Mouse (Mus musculus) midbrain, embryonic 14.5 days (tissue): ENCODE measurements at regions not wholly inside any gene's neighbourhood (a gene's known extent, or its start where the extent isn't known, plus 50 kb on each side); places are given as distances from the start of the nearest gene placed in this dataset.
"Not testable (repeated sequence)": the region's sequence is repeated elsewhere in the genome, so short reads cannot be mapped to it uniquely, and the experiment has no call there.

Experiments
- ATAC-seq: fragments of 200-750 bp; cut with Nextera tagmentation; 2 replicates; pipeline ENCODE4 v1.8.0; 2017; ENCODE audit warnings: moderate number of reproducible peaks, moderate library complexity; ENCODE audit not compliant: low FRiP score, low TSS enrichment
- DNase-seq: peaks from one replicate; pipeline ENCODE4 v3.0.0-alpha.2; 2015
- H3K27ac ChIP-seq: fragments of 300-500 bp; sonication (generic); replicated peaks from 2 replicates; pipeline ENCODE4 v1.5.1; 2014; ENCODE audit warnings: mild to moderate bottlenecking, low read depth, low read length, moderate library complexity
- H3K27me3 ChIP-seq: fragments of 300-500 bp; sonication (generic); 2 replicates; pipeline ENCODE4 v1.6.1; 2014; ENCODE audit warnings: low read length, control low read depth, mixed read lengths; ENCODE audit not compliant: control insufficient read depth, insufficient read depth
- H3K36me3 ChIP-seq: fragments of 300-500 bp; sonication (generic); 2 replicates; pipeline ENCODE4 v1.6.1; 2014; ENCODE audit warnings: low read length, control low read depth; ENCODE audit not compliant: control insufficient read depth, insufficient read depth
- H3K4me1 ChIP-seq: fragments of 300-500 bp; sonication (generic); 2 replicates; pipeline ENCODE4 v1.6.1; 2014; ENCODE audit warnings: mild to moderate bottlenecking, antibody characterized with exemption, low read length, control low read depth; ENCODE audit not compliant: control insufficient read depth, insufficient read depth
- H3K4me2 ChIP-seq: fragments of 300-500 bp; sonication (generic); 2 replicates; pipeline ENCODE4 v1.6.1; 2014; ENCODE audit warnings: mild to moderate bottlenecking, low read length, moderate library complexity
- H3K4me3 ChIP-seq: fragments of 300-500 bp; sonication (generic); replicated peaks from 2 replicates; pipeline ENCODE4 v1.5.1; 2014; ENCODE audit warnings: low read depth, low read length
- H3K9ac ChIP-seq: fragments of 300-500 bp; sonication (generic); replicated peaks from 2 replicates; pipeline ENCODE4 v1.6.1; 2014; ENCODE audit warnings: mild to moderate bottlenecking, low read length, moderate library complexity
- H3K9me3 ChIP-seq: fragments of 300-500 bp; sonication (generic); 2 replicates; pipeline ENCODE4 v1.6.1; 2016; ENCODE audit warnings: low read length, control low read depth, mixed read lengths; ENCODE audit not compliant: control insufficient read depth
- WGBS: fragments of 180-500 bp; shearing (Covaris S2); extraction: QIAGEN DNeasy Blood & Tissue Kit; methylation state at CpG from one replicate; pipeline ENCODE4 v1.1.7; 2014; 5-methylcytosine and 5-hydroxymethylcytosine counted together

GRCm38 (mm10) chr11:13605152-13605697 is 993.9 kb upstream of the Pom121l12 start:
- peak; percentile 50; the same call in 1 of the 2 replicates for ATAC-seq
- H3K27ac ChIP-seq = no peak overlapping the region
- no peaks in the 10 kb centered on the region for H3K27me3 ChIP-seq
- H3K4me2 ChIP-seq = no peak overlapping the region
- 58% methylated on average over 3 of the region's 4 CpGs for whole genome bisulfite sequencing
- no peak overlapping the region for H3K4me3 ChIP-seq
- H3K4me1 ChIP-seq = no peaks in the 10 kb centered on the region
- H3K36me3 ChIP-seq = no peaks in the 10 kb centered on the region
- DNase-seq = peak; percentile 47
- H3K9ac ChIP-seq = no peak overlapping the region
- H3K9me3 ChIP-seq = no peaks in the 10 kb centered on the region

DNA sequence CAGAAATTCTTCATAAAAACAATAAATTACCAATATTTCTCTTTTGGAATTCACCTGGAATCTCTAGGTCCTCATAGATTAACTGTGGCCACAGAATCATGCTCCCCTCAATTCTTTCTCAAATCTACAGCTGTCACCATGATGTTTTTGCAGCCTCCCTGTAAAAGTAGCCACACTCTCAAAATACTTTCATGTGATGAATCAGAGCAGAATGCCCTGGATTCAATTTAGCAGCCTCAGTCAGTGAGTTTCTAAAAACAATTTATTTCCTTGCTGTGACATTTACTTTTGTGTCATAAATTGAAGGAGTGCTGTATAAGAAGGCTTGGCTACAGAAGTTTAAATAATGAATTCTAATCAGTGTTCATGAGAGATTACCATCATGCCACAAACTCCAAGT is 1014.4 kb upstream of the Pom121l12 start:
- Histone ChIP-seq H3K27ac (no peak overlapping the region), H3K9me3 (no peaks in the 10 kb centered on the region), H3K4me1 (no peaks in the 10 kb centered on the region), H3K9ac (no peak overlapping the region), H3K4me3 (no peak overlapping the region), H3K4me2 (no peak overlapping the region), H3K36me3 (no peaks in the 10 kb centered on the region), H3K27me3 (no peaks in the 10 kb centered on the region)
- ATAC-seq (no peak), DNase-seq (no peak)

DNA sequence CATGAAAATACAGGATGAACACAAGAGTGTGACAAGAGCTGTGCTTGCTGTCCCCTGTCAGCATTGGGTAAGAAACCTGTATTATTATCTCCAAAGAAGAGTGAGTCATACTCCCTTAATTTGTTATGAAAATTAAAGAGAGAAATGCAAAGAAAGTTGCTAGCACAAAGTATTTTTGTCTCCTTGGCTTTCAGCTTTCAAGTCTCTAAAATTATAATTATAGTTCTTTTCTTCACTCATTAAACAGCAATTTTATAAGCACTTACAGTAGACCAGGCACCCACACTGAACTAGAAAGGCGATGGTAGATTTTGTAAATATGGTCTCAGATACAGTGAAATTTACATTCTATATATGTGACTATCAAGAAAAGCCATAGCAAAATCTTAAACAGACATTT is 1043.8 kb upstream of the Pom121l12 start:
- WGBS = 87% methylated on average over 1 of the region's 1 CpGs
- Histone ChIP-seq H3K9ac (no peak overlapping the region), H3K9me3 (no peaks in the 10 kb centered on the region), H3K27me3 (no peaks in the 10 kb centered on the region), H3K36me3 (no peaks in the 10 kb centered on the region), H3K27ac (no peak overlapping the region), H3K4me2 (no peak overlapping the region), H3K4me1 (no peaks in the 10 kb centered on the region), H3K4me3 (no peak overlapping the region)
- DNase-seq (no peak), ATAC-seq (no peak)

- H3K27me3 ChIP-seq, H3K9ac ChIP-seq, DNase-seq, H3K27ac ChIP-seq, H3K4me1 ChIP-seq, H3K36me3 ChIP-seq, H3K4me2 ChIP-seq, H3K4me3 ChIP-seq, H3K9me3 ChIP-seq, ATAC-seq: not testable (repeated sequence)
- 65% methylated on average over 1 of the region's 1 CpGs for WGBS
These were observed 1054.9 kb upstream of the Cobl start for GRCm38 (mm10) chr11:13519618-13520017.

DNA sequence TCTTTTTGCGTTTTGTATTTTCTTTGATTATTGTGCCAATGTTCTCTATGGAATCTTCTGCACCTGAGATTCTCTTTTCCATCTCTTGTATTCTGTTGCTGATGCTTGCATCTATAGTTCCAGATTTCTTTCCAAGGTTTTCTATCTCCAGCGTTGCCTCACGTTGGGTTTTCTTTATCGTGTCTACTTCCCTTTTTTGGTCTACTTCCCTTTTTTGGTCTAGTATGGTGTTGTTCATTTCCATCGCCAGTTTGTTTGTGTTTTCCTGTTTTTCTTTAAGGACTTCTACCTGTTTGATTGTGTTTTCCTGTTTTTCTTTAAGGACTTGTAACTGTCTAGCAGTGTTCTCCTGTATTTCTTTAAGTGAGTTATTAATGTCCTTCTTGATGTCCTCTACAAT is 1046.2 kb upstream of the Cobl start:
- ATAC-seq, H3K9ac ChIP-seq, H3K9me3 ChIP-seq, H3K4me3 ChIP-seq, H3K27ac ChIP-seq, H3K36me3 ChIP-seq, H3K4me2 ChIP-seq, H3K27me3 ChIP-seq, H3K4me1 ChIP-seq, DNase-seq: not testable (repeated sequence)
- 94% methylated on average over 4 of the region's 5 CpGs for WGBS

DNA sequence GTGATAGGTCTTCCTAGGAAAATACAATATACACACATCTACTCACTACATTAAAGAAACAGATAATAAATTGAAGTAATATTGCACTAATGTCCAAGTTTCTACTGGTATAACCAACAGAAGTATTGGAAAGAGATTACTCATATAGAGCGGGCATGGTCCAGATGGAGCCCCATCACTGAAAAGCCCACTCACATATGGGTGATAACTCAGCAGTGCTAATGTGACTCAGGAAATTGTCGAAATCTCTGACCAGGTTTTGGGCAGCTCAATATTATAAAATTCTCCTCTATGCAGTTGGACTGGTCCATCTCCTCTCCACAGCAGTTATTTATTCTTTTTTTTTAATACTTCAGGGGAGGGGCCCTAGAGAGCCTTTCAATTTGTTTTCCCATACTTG is 1021.2 kb upstream of the Cobl start:
- no peaks in the 10 kb centered on the region for H3K36me3 ChIP-seq
- no peaks in the 10 kb centered on the region for H3K27me3 ChIP-seq
- H3K9ac ChIP-seq = no peak overlapping the region
- no peak overlapping the region for H3K4me3 ChIP-seq
- H3K4me2 ChIP-seq = no peak overlapping the region
- no peak for DNase-seq
- no peaks in the 10 kb centered on the region for H3K4me1 ChIP-seq
- no peak overlapping the region for H3K27ac ChIP-seq
- 94% methylated on average over 2 of the region's 2 CpGs for WGBS
- ATAC-seq = no peak
- no peaks in the 10 kb centered on the region for H3K9me3 ChIP-seq

GRCm38 (mm10) chr11:13451516-13451915 is 986.8 kb upstream of the Cobl start:
- 91% methylated on average over 1 of the region's 1 CpGs for WGBS
- DNase-seq, H3K4me1 ChIP-seq, H3K9ac ChIP-seq, H3K27me3 ChIP-seq, H3K4me3 ChIP-seq, ATAC-seq, H3K9me3 ChIP-seq, H3K36me3 ChIP-seq, H3K27ac ChIP-seq, H3K4me2 ChIP-seq: not testable (repeated sequence)

- Histone ChIP-seq H3K27me3 (no peaks in the 10 kb centered on the region), H3K27ac (no peak overlapping the region), H3K9me3 (peaks cover 8% of the 10 kb centered on the region), H3K36me3 (no peaks in the 10 kb centered on the region), H3K4me2 (no peak overlapping the region), H3K4me1 (no peaks in the 10 kb centered on the region), H3K9ac (no peak overlapping the region), H3K4me3 (no peak overlapping the region)
- ATAC-seq (no peak), DNase-seq (no peak)
- WGBS = 83% methylated on average over 1 of the region's 1 CpGs
These were observed 971.7 kb upstream of the Cobl start for GRCm38 (mm10) chr11:13436433-13436832.

- not testable (repeated sequence) for ATAC-seq, H3K4me1 ChIP-seq, DNase-seq, H3K27me3 ChIP-seq, H3K9ac ChIP-seq, H3K36me3 ChIP-seq, H3K4me2 ChIP-seq, H3K9me3 ChIP-seq, H3K27ac ChIP-seq, H3K4me3 ChIP-seq
- 21% methylated on average over 2 of the region's 2 CpGs for WGBS
These were observed 953.1 kb upstream of the Cobl start for GRCm38 (mm10) chr11:13417881-13418280.
